Mouse (Mus musculus): ENCODE results near the gene Fam173b. TPM values are rescaled to one million over a fixed set of nuclear protein-coding genes. Genes with fewer than 3 reads are reported as not detected.

The Fam173b gene
- polyA plus RNA-seq, 1 experiment from 2014 or later: 14.3 TPM

- Histone ChIP-seq H3K4me3 (ENCODE audit: low read depth, low read length) (no peak overlapping the region), H3K4me1 (replicated peaks; ENCODE audit: control insufficient read depth, insufficient read depth, low read length) (no peaks in the 10 kb centered on the region), H3K27me3 (replicated peaks; ENCODE audit: control insufficient read depth, insufficient read depth, low read length) (no peaks in the 10 kb centered on the region), H3K9me3 (ENCODE audit: control insufficient read depth, low read length) (no peaks in the 10 kb centered on the region), H3K9ac (ENCODE audit: low read depth, low read length) (no peak overlapping the region), H3K4me2 (no peak overlapping the region), H3K27ac (ENCODE audit: low read depth, low read length) (no peak overlapping the region), H3K36me3 (ENCODE audit: control insufficient read depth, insufficient read depth, low read length) (no peaks in the 10 kb centered on the region)
- ATAC-seq (replicated peaks; ENCODE audit: low FRiP score): no peak
- WGBS: 84% methylated on average over 12 of the region's 12 CpGs
- no peak for DNase-seq (ENCODE audit: low spot score)
Measured at GRCm38 (mm10) chr15:31631396-31631858, 29.8 kb downstream of the Fam173b start.

- Histone ChIP-seq H3K9ac (ENCODE audit: low read depth, low read length) (no peak overlapping the region), H3K36me3 (ENCODE audit: control insufficient read depth, insufficient read depth, low read length) (no peaks in the 10 kb centered on the region), H3K4me3 (ENCODE audit: low read depth, low read length) (no peak overlapping the region), H3K27me3 (replicated peaks; ENCODE audit: control insufficient read depth, insufficient read depth, low read length) (no peaks in the 10 kb centered on the region), H3K4me2 (no peak overlapping the region), H3K27ac (ENCODE audit: low read depth, low read length) (no peak overlapping the region), H3K9me3 (ENCODE audit: control insufficient read depth, low read length) (no peaks in the 10 kb centered on the region), H3K4me1 (replicated peaks; ENCODE audit: control insufficient read depth, insufficient read depth, low read length) (no peaks in the 10 kb centered on the region)
- ATAC-seq (replicated peaks; ENCODE audit: low FRiP score): no peak
- WGBS: 70% methylated on average over 4 of the region's 4 CpGs
- no peak for DNase-seq (ENCODE audit: low spot score)
Measured at GRCm38 (mm10) chr15:31632478-31632877, 30.8 kb downstream of the Fam173b start.

GRCm38 (mm10) chr15:31634582-31634981 is 32.9 kb downstream of the Fam173b start:
- ATAC-seq (replicated peaks; ENCODE audit: low FRiP score) (no peak), DNase-seq (ENCODE audit: low spot score) (no peak)
- Histone ChIP-seq H3K4me3 (ENCODE audit: low read depth, low read length) (no peak overlapping the region), H3K27ac (ENCODE audit: low read depth, low read length) (no peak overlapping the region), H3K27me3 (replicated peaks; ENCODE audit: control insufficient read depth, insufficient read depth, low read length) (no peaks in the 10 kb centered on the region), H3K9me3 (ENCODE audit: control insufficient read depth, low read length) (no peaks in the 10 kb centered on the region), H3K36me3 (ENCODE audit: control insufficient read depth, insufficient read depth, low read length) (no peaks in the 10 kb centered on the region), H3K4me2 (no peak overlapping the region), H3K9ac (ENCODE audit: low read depth, low read length) (no peak overlapping the region), H3K4me1 (replicated peaks; ENCODE audit: control insufficient read depth, insufficient read depth, low read length) (no peaks in the 10 kb centered on the region)
- 80% methylated on average over 6 of the region's 6 CpGs for WGBS

GRCm38 (mm10) chr15:31636091-31636595 is 34.5 kb downstream of the Fam173b start:
- DNase-seq (ENCODE audit: low spot score): no peak
- H3K9me3 ChIP-seq (ENCODE audit: control insufficient read depth, low read length): no peaks in the 10 kb centered on the region
- WGBS: 85% methylated on average over 9 of the region's 9 CpGs

GRCm38 (mm10) chr15:31647225-31647624 is 45.6 kb downstream of the Fam173b start:
- no peak for ATAC-seq (replicated peaks; ENCODE audit: low FRiP score)
- H3K4me2 ChIP-seq: no peak overlapping the region
- H3K9me3 ChIP-seq (ENCODE audit: control insufficient read depth, low read length): no peaks in the 10 kb centered on the region
- H3K9ac ChIP-seq (ENCODE audit: low read depth, low read length): no peak overlapping the region
- no peaks in the 10 kb centered on the region for H3K4me1 ChIP-seq (replicated peaks; ENCODE audit: control insufficient read depth, insufficient read depth, low read length)
- H3K36me3 ChIP-seq (ENCODE audit: control insufficient read depth, insufficient read depth, low read length): no peaks in the 10 kb centered on the region
- no peak overlapping the region for H3K4me3 ChIP-seq (ENCODE audit: low read depth, low read length)
- no peaks in the 10 kb centered on the region for H3K27me3 ChIP-seq (replicated peaks; ENCODE audit: control insufficient read depth, insufficient read depth, low read length)
- WGBS: 80% methylated on average over 6 of the region's 6 CpGs
- no peak overlapping the region for H3K27ac ChIP-seq (ENCODE audit: low read depth, low read length)
- DNase-seq (ENCODE audit: low spot score): no peak

More at GRCm38 (mm10) chr15:31636091-31636595, 34.5 kb downstream of the Fam173b start:
- Histone ChIP-seq H3K27me3 (replicated peaks; ENCODE audit: control insufficient read depth, insufficient read depth, low read length) (no peaks in the 10 kb centered on the region), H3K36me3 (ENCODE audit: control insufficient read depth, insufficient read depth, low read length) (no peaks in the 10 kb centered on the region), H3K27ac (ENCODE audit: low read depth, low read length) (no peak overlapping the region), H3K9ac (ENCODE audit: low read depth, low read length) (no peak overlapping the region), H3K4me2 (no peak overlapping the region), H3K4me3 (ENCODE audit: low read depth, low read length) (no peak overlapping the region), H3K4me1 (replicated peaks; ENCODE audit: control insufficient read depth, insufficient read depth, low read length) (no peaks in the 10 kb centered on the region)
- ATAC-seq (replicated peaks; ENCODE audit: low FRiP score): no peak

GRCm38 (mm10) chr15:31647851-31648569 is 46.4 kb downstream of the Fam173b start:
- no peaks in the 10 kb centered on the region for H3K9me3 ChIP-seq (ENCODE audit: control insufficient read depth, low read length)
- no peak overlapping the region for H3K9ac ChIP-seq (ENCODE audit: low read depth, low read length)
- ATAC-seq (replicated peaks; ENCODE audit: low FRiP score): no peak
- 47% methylated on average over 8 of the region's 8 CpGs for WGBS
- no peak overlapping the region for H3K4me3 ChIP-seq (ENCODE audit: low read depth, low read length)
- H3K4me1 ChIP-seq (replicated peaks; ENCODE audit: control insufficient read depth, insufficient read depth, low read length): no peaks in the 10 kb centered on the region
- H3K27me3 ChIP-seq (replicated peaks; ENCODE audit: control insufficient read depth, insufficient read depth, low read length): no peaks in the 10 kb centered on the region
- no peak for DNase-seq (ENCODE audit: low spot score)
- H3K4me2 ChIP-seq: no peak overlapping the region
- no peaks in the 10 kb centered on the region for H3K36me3 ChIP-seq (ENCODE audit: control insufficient read depth, insufficient read depth, low read length)
- H3K27ac ChIP-seq (ENCODE audit: low read depth, low read length): no peak overlapping the region

GRCm38 (mm10) chr15:31649691-31650090 is 48.0 kb downstream of the Fam173b start:
- no peak for ATAC-seq (replicated peaks; ENCODE audit: low FRiP score)
- no peaks in the 10 kb centered on the region for H3K9me3 ChIP-seq (ENCODE audit: control insufficient read depth, low read length)
- no peak overlapping the region for H3K27ac ChIP-seq (ENCODE audit: low read depth, low read length)
- H3K4me2 ChIP-seq: no peak overlapping the region
- no peaks in the 10 kb centered on the region for H3K4me1 ChIP-seq (replicated peaks; ENCODE audit: control insufficient read depth, insufficient read depth, low read length)
- WGBS: 78% methylated on average over 12 of the region's 12 CpGs
- H3K4me3 ChIP-seq (ENCODE audit: low read depth, low read length): no peak overlapping the region
- no peaks in the 10 kb centered on the region for H3K36me3 ChIP-seq (ENCODE audit: control insufficient read depth, insufficient read depth, low read length)
- DNase-seq (ENCODE audit: low spot score): no peak
- H3K27me3 ChIP-seq (replicated peaks; ENCODE audit: control insufficient read depth, insufficient read depth, low read length): no peaks in the 10 kb centered on the region
- no peak overlapping the region for H3K9ac ChIP-seq (ENCODE audit: low read depth, low read length)

- Histone ChIP-seq H3K4me3 (ENCODE audit: low read depth, low read length) (no peak overlapping the region), H3K4me1 (replicated peaks; ENCODE audit: control insufficient read depth, insufficient read depth, low read length) (no peaks in the 10 kb centered on the region), H3K27me3 (replicated peaks; ENCODE audit: control insufficient read depth, insufficient read depth, low read length) (no peaks in the 10 kb centered on the region), H3K9ac (ENCODE audit: low read depth, low read length) (no peak overlapping the region), H3K4me2 (no peak overlapping the region), H3K9me3 (ENCODE audit: control insufficient read depth, low read length) (no peaks in the 10 kb centered on the region), H3K27ac (ENCODE audit: low read depth, low read length) (no peak overlapping the region), H3K36me3 (ENCODE audit: control insufficient read depth, insufficient read depth, low read length) (no peaks in the 10 kb centered on the region)
- WGBS: 91% methylated on average over 7 of the region's 7 CpGs
- ATAC-seq (replicated peaks; ENCODE audit: low FRiP score): no peak
- DNase-seq (ENCODE audit: low spot score): no peak
Measured at GRCm38 (mm10) chr15:31650821-31651220, 49.2 kb downstream of the Fam173b start.
